Mouse (Mus musculus) left cerebral cortex, postnatal 25 days (tissue): Measurements from ENCODE around the gene Crocc2. TPM values are rescaled to one million over a fixed set of nuclear protein-coding genes. Genes with fewer than 3 reads are reported as not detected.

Source experiments
- DNase-seq, 2 experiments: peaks; one replicate each; pipeline ENCODE4 v3.0.0; 2022; ENCODE audit warnings: low spot score in 2 of 2, mixed read lengths in 1 of 2
- intact Hi-C: fragments of 180-260 bp; cut with DNase I; formaldehyde crosslinking; loops from one replicate; pipeline ENCODE4 v1.15.1; 2025
- microRNA-seq, 2 experiments: library from miRNA; unstranded; fragments of <30 nt; microRNA quantifications; one replicate each; pipeline ENCODE4 v1.2.0; 2022
- total RNA-seq, 2 experiments: library from RNA; stranded (reverse); gene quantifications; 2 replicates each; pipeline ENCODE4 v1.2.3; 2021

Crocc2 gene
- total RNA-seq, 2 experiments from 2014 or later, result 0.07 to 0.09 TPM

GRCm38 (mm10) chr1:93245936-93246335 is 77.4 kb downstream of the Crocc2 start:
- intact Hi-C loops, result no loop called here
- DNase-seq, result no peak

GRCm38 (mm10) chr1:93252586-93252985 is 84.1 kb downstream of the Crocc2 start:
- no peak for DNase-seq
- intact Hi-C loops, result no loop called here

- intact Hi-C loops, result no loop called here
- DNase-seq, result no peak
These were observed 87.2 kb downstream of the Crocc2 start for GRCm38 (mm10) chr1:93255761-93256160.

- intact Hi-C loops, result no loop called here
- no peak for DNase-seq
These were observed 89.0 kb downstream of the Crocc2 start for GRCm38 (mm10) chr1:93257560-93257959.

- intact Hi-C loops, result no loop called here
These were observed 98.7 kb downstream of the Crocc2 start for GRCm38 (mm10) chr1:93267207-93267606.

DNA sequence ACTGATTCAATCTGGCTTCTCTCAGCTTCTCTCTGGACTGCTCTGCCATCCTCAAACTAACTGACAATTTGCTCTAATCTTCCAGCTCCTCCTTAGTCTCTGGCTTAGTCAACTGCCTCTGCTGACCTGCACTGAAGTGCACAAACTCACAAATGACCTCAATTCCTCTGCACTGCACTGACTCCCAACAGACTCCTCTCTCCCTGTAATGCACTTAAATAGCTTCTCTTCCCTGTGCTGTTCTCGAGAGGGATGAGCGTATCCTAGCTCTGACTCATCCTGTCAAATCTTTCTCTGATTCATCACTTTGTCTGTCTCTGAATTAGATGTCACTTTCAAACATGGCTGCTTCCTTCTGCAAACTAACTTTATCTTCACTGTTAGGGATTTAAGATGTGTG is 99.7 kb downstream of the Crocc2 start:
- intact Hi-C loops, result no loop called here
- DNase-seq, result no peak

More at GRCm38 (mm10) chr1:93267207-93267606, 98.7 kb downstream of the Crocc2 start:
- DNase-seq, result no peak

DNA sequence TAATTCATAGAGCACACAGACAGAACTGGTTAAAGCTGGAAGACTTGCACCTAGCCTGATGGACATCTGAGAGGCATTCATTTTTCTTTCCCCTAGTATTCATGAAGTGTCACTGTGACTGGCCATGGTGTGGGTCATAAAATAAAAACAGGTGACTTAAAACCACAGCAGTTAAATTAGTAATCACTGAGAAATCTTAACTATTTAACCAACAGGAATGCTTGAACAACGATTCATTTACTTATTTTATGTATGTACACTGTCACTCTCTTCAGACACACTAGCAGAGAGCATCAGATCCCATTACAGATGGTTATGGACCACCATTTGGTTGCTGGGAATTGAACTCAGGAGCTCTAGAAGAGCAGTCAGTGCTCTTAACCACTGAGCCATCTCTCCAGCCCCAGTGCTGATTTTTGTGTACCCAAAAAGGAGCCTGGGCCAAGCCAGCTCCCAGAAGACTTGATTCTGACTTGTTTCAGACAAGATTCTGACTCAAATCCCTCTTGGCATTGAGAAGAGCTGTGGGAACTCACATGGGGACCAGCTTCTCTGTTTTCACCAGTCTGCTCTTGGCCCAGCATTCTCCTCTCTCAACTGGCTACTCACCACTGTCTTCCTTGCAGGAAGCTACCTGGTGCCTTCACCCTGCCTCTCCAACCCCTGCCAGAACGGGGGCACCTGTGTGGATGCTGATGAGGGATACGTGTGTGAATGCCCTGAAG is 102.2 kb downstream of the Crocc2 start:
- intact Hi-C loops, result no loop called here
- no peak for DNase-seq

- intact Hi-C loops, result no loop called here
- DNase-seq, result no peak
These were observed 103.2 kb downstream of the Crocc2 start for GRCm38 (mm10) chr1:93271751-93272150.

DNA sequence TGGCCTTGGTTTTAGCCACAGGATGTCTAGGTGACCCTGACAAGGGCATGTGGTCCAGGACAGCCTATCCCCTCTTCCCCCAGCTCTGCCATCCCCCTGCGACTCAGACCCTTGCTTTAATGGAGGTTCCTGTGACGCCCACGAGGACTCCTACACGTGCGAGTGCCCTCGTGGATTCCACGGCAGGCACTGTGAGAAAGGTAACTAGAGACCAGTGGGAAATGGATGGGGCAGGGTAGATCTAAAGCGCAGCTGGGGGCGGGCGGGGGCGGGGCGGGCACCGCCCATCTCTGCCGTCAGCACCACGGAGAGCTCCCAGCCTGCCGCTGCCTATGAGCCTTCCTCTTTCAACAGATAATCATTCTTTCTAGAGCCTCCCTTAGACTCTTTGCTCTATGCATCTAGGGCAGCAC is 103.9 kb downstream of the Crocc2 start:
- DNase-seq, result no peak
- intact Hi-C loops, result no loop called here

DNA sequence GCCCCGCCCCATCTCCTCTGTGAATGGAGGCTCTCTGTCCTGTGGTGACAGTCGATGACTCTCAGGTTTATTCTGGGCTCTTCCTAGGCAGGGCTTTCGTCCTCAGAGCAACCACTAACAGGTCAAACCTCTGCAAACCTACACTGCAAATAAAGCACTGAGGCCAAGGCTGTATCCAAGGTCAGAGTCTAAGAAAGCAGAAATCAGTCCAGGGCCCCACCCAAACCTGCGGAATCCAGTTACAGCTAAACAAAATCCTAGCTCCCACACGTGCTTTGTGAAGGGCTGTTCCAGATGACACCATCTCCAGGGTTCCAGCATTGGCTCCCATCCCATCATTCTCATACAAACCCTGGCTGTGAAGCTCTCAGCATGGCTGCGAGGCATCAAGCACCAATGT is 107.0 kb downstream of the Crocc2 start:
- intact Hi-C loops, result no loop called here
- DNase-seq, result no peak

DNA sequence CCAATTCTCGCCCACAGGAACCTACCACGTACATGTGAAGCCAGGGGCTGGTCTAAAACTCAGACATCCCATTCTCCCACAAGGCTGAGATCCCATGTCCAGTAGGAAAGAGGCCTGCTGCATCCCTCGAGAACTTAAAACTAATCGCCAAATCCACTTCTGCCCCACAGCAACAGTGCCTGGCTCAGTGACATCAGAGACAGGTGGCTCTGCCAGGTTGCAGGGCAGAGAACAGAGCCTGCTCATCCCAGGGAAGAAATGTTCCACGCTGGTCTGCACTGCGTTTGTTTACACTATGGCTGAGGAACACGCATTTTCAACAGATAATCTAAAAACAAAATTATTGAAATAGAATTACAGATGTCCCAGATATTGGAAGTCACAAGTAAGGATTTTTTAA is 108.5 kb downstream of the Crocc2 start:
- intact Hi-C loops, result no loop called here
- DNase-seq, result no peak

Small RNA genes lying within 50 kb of the gene (microRNA-seq; reads per million reads assigned to microRNA genes)
- 0 reads per million in 2 experiments for gene Mir6901

Other genes starting within 250 kb of the Crocc2 start
- gene Capn10, start 234.3 kb upstream of the Crocc2 start, total RNA-seq, result 10 to 100 TPM; 44.4 to 47.8 TPM
- gene Gpr35, start 217.9 kb upstream of the Crocc2 start, total RNA-seq, result under 1 TPM; 0.18 to 0.48 TPM
- gene Aqp12, start 162.4 kb upstream of the Crocc2 start, total RNA-seq, result not detected
- gene Kif1a, start 66.8 kb upstream of the Crocc2 start, total RNA-seq, result 100 to 1,000 TPM; 724 to 739 TPM
- not detected for gene Agxt, start 33.5 kb upstream of the Crocc2 start, total RNA-seq
- not detected for gene 2310007B03Rik, start 7.8 kb upstream of the Crocc2 start, total RNA-seq
- gene Sned1, start 67.1 kb downstream of the Crocc2 start, total RNA-seq, result 1 to 10 TPM; 6.1 to 6.9 TPM
- 10 to 100 TPM; 20.4 to 23.3 TPM for gene Mterf4, start 137.2 kb downstream of the Crocc2 start, total RNA-seq
- 10 to 100 TPM; 81.1 to 84.7 TPM for gene Ppp1r7, start 174.1 kb downstream of the Crocc2 start, total RNA-seq
- 1 to 10 TPM; 3.9 to 9.4 TPM for gene Pask, start 174.8 kb downstream of the Crocc2 start, total RNA-seq
- under 1 TPM in 1 of 2 experiments, not detected in 1; 0.14 TPM for gene Ano7, start 205.2 kb downstream of the Crocc2 start, total RNA-seq